ENCODE assay signal across 9 mouse cellular contexts in the genomic region with DNA sequence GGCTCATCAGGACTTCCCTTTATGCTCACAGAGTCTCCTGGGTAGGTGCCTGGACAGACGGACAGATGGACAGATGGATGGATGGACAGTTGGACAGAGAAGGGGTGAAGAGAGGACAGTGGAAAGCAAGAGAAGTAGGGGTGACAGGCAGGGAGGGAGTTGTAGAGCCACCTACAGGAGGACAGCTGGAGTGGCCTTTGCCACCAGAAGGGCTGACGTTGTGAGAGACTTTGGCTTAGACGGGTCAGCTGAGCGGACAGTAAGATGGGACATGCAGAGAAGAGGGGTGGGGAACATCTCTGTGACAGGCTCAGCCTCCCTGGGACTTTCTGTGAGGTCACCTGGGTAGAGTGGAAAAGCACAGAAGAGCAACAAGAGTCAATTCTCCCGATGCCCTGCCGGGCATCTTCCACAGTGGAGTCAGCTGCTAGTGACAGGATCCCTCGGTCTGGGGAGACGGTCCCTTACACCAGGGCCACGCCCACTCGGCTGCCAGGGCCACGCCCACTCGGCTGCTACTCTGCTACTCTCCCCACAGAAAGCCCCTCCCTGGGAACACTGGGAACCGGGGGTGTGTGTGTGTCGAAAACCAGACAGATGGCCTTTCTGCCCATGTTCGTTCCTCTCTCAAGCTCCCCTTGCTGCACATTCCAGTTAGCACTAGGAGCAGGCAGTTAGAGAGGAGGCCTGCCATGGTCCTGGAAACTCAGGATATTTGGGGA. TPM values are rescaled to one million over a fixed set of nuclear protein-coding genes. Genes with fewer than 3 reads are reported as not detected.
DNase-seq lines count a peak whose midpoint lies in the region; ATAC-seq and TF ChIP-seq lines count a peak whose summit lies in the region.
"Had no signal": no experiment of that assay in that cellular context is flagged by ENCODE, and none has a peak within 500 bp of the region (broad histone marks: within the 10 kb centered on the region; RNA-seq: fewer than 3 reads in every experiment).

No protein-coding gene starts in this region.

- no peaks in the 10 kb centered on the region for H3K36me3 ChIP-seq in midbrain, embryonic 14.5 days (ENCODE audit: control insufficient read depth, insufficient read depth, low read length)
- no peaks in the 10 kb centered on the region for H3K36me3 ChIP-seq in midbrain, embryonic 10.5 days
- H3K36me3 ChIP-seq in thymus, adult 2 months (ENCODE audit: control insufficient read depth, insufficient read depth, low read length) = no peaks in the 10 kb centered on the region
- H3K36me3 ChIP-seq in forebrain, embryonic 11.5 days (ENCODE audit: control insufficient read depth, insufficient read depth, low read length) = no peaks in the 10 kb centered on the region
- H3K36me3 ChIP-seq: limb, embryonic 12.5 days had no signal

- H3K4me1 ChIP-seq in midbrain, embryonic 14.5 days (ENCODE audit: control insufficient read depth, insufficient read depth, low read length) = 0 out of 2 replicates have a peak, but pooled peaks cover 6% of the 10 kb centered on the region
- H3K4me1 ChIP-seq in midbrain, embryonic 10.5 days = peaks cover 39% of the 10 kb centered on the region
- peaks cover 19% of the 10 kb centered on the region for H3K4me1 ChIP-seq in thymus, adult 2 months (replicated peaks; ENCODE audit: control insufficient read depth, insufficient read depth, low read length)
- H3K4me1 ChIP-seq in forebrain, embryonic 11.5 days (replicated peaks; ENCODE audit: control insufficient read depth, insufficient read depth, low read length) = peaks cover 5% of the 10 kb centered on the region; the same call in 1 of the 2 replicates

- intact Hi-C loops in gastrocnemius, postnatal 14 days (cut with DNase I; ENCODE audit: low total_unique reads) = loop anchor here (10.0 kb wide), 1 partner anchor 94 kb away; no protein-coding TSS in a partner anchor

- no peak for TF ChIP-seq POLR2A in thymus, adult 2 months (IDR thresholded peaks at IDR 0.05; ENCODE audit: control insufficient read depth, extremely low read depth, insufficient read depth, low read length, poor library complexity)

- H3K27ac ChIP-seq in midbrain, embryonic 14.5 days (replicated peaks; ENCODE audit: low read depth, low read length) = no peak overlapping the region
- no peak overlapping the region for H3K27ac ChIP-seq in midbrain, embryonic 10.5 days (replicated peaks)
- H3K27ac ChIP-seq in thymus, adult 2 months (ENCODE audit: control insufficient read depth, insufficient read depth, low read length) = no peak overlapping the region
- H3K27ac ChIP-seq in forebrain, embryonic 11.5 days (ENCODE audit: low read depth, low read length) = no peak overlapping the region
- H3K27ac ChIP-seq: limb, embryonic 12.5 days had no signal

- no peaks in the 10 kb centered on the region for H3K9me3 ChIP-seq in midbrain, embryonic 14.5 days (ENCODE audit: control insufficient read depth, low read length)
- H3K9me3 ChIP-seq in midbrain, embryonic 10.5 days (replicated peaks) = no peaks in the 10 kb centered on the region
- H3K9me3 ChIP-seq in forebrain, embryonic 11.5 days (ENCODE audit: control insufficient read depth, low read length) = no peaks in the 10 kb centered on the region
- H3K9me3 ChIP-seq: limb, embryonic 12.5 days had no signal

- WGBS in midbrain, embryonic 14.5 days = 15% methylated on average over 15 of the region's 15 CpGs
- WGBS in midbrain, embryonic 10.5 days = 21% methylated on average over 15 of the region's 15 CpGs
- 29% methylated on average over 15 of the region's 15 CpGs for WGBS in thymus, adult 2 months
- WGBS in forebrain, embryonic 11.5 days = 17% methylated on average over 15 of the region's 15 CpGs

- no peak overlapping the region for H3K4me2 ChIP-seq in midbrain, embryonic 14.5 days (ENCODE audit: low read length)
- no peak overlapping the region for H3K4me2 ChIP-seq in forebrain, embryonic 11.5 days (ENCODE audit: low read depth, low read length, severe bottlenecking)
- H3K4me2 ChIP-seq: limb, embryonic 12.5 days had no signal

- peak; percentile 38 for DNase-seq in gastrocnemius, postnatal 14 days
- no peak for DNase-seq in gastrocnemius, postnatal 10 days
- peak; percentile 35 for DNase-seq in midbrain, embryonic 14.5 days
- DNase-seq in midbrain, embryonic 10.5 days (ENCODE audit: low spot score) = no peak
- peak; percentile 47 to 63 for DNase-seq in kidney, postnatal 25 days
- peak; percentile 16 for DNase-seq in thymus, adult 2 months
- no peak for DNase-seq in forebrain, embryonic 11.5 days (ENCODE audit: low spot score)
- no peak for DNase-seq in ovary, postnatal 14 days (ENCODE audit: low spot score)

- H3K27me3 ChIP-seq in midbrain, embryonic 14.5 days (ENCODE audit: control insufficient read depth, insufficient read depth, low read length) = 0 out of 2 replicates have a peak, but pooled peaks cover 4% of the 10 kb centered on the region
- peaks cover 28% of the 10 kb centered on the region for H3K27me3 ChIP-seq in midbrain, embryonic 10.5 days (ENCODE audit: low read depth, poor library complexity, severe bottlenecking)
- H3K27me3 ChIP-seq in thymus, adult 2 months (ENCODE audit: control insufficient read depth, insufficient read depth, low read length) = no peaks in the 10 kb centered on the region
- H3K27me3 ChIP-seq in forebrain, embryonic 11.5 days (ENCODE audit: control insufficient read depth, insufficient read depth, low read length) = peaks cover 5% of the 10 kb centered on the region

- H3K4me3 ChIP-seq in midbrain, embryonic 14.5 days (replicated peaks; ENCODE audit: low read depth, low read length) = no peak overlapping the region
- H3K4me3 ChIP-seq in midbrain, embryonic 10.5 days = no peak overlapping the region
- no peak overlapping the region for H3K4me3 ChIP-seq in thymus, adult 2 months (ENCODE audit: control insufficient read depth, insufficient read depth, low read length)
- H3K4me3 ChIP-seq in forebrain, embryonic 11.5 days (ENCODE audit: low read depth, low read length) = no peak overlapping the region
- H3K4me3 ChIP-seq: limb, embryonic 12.5 days had no signal

- TF ChIP-seq CTCF in thymus, adult 2 months (IDR thresholded peaks at IDR 0.05; ENCODE audit: borderline replicate concordance, control insufficient read depth, extremely low read depth, insufficient read depth, low read length, poor library complexity) = no peak

- no peak overlapping the region for H3K9ac ChIP-seq in midbrain, embryonic 14.5 days (replicated peaks; ENCODE audit: low read length)
- H3K9ac ChIP-seq in forebrain, embryonic 11.5 days (ENCODE audit: low read length) = no peak overlapping the region
- H3K9ac ChIP-seq: limb, embryonic 12.5 days had no signal

- ATAC-seq in midbrain, embryonic 14.5 days (ENCODE audit: low FRiP score, low TSS enrichment) = no peak
- ATAC-seq in forebrain, embryonic 11.5 days (replicated peaks; ENCODE audit: low FRiP score) = no peak

RNA-seq across cellular contexts. Expression of a gene that starts 1.9 kb away (rescaled TPM):
- under 1 TPM in 1 of 2 experiments, not detected in 1; 0.12 TPM for total RNA-seq in gastrocnemius, postnatal 14 days (2021)
- total RNA-seq in gastrocnemius, postnatal 10 days (2021) = under 1 TPM; 0.16 to 0.43 TPM
- polyA plus RNA-seq in midbrain, embryonic 14.5 days (2014; fragmentation: Nextera tagmentation; extraction: Ambion mirVana) = 0.27 and 1.2 TPM in 2 replicates
- 0.58 and 0.82 TPM in 2 replicates for polyA plus RNA-seq in midbrain, embryonic 10.5 days (2016; fragmentation: Nextera tagmentation; extraction: Ambion mirVana)
- polyA plus RNA-seq in thymus, adult 2 months (2012; rRNA removed) = 0.73 and 1.2 TPM in 2 replicates
- polyA plus RNA-seq in forebrain, embryonic 11.5 days (2014; fragmentation: Nextera tagmentation; extraction: Ambion mirVana) = 2.0 and 2.4 TPM in 2 replicates

RNA-seq across cellular contexts. Expression of a gene that starts 7.0 kb away (rescaled TPM):
- total RNA-seq in gastrocnemius, postnatal 14 days (2021) = 10 to 100 TPM; 11.6 to 11.7 TPM
- 10 to 100 TPM; 12.5 to 17.1 TPM for total RNA-seq in gastrocnemius, postnatal 10 days (2021)
- 13.6 and 17.0 TPM in 2 replicates for polyA plus RNA-seq in midbrain, embryonic 14.5 days (2014; fragmentation: Nextera tagmentation; extraction: Ambion mirVana)
- polyA plus RNA-seq in midbrain, embryonic 10.5 days (2016; fragmentation: Nextera tagmentation; extraction: Ambion mirVana) = 21.8 and 29.2 TPM in 2 replicates
- 17.7 and 22.7 TPM in 2 replicates for polyA plus RNA-seq in thymus, adult 2 months (2012; rRNA removed)
- 14.9 and 19.4 TPM in 2 replicates for polyA plus RNA-seq in forebrain, embryonic 11.5 days (2014; fragmentation: Nextera tagmentation; extraction: Ambion mirVana)

RNA-seq across cellular contexts. Expression of a gene that starts 47.8 kb away (rescaled TPM):
- total RNA-seq in gastrocnemius, postnatal 14 days (2021) = under 1 TPM; 0.31 to 0.96 TPM
- under 1 TPM; 0.52 to 0.81 TPM for total RNA-seq in gastrocnemius, postnatal 10 days (2021)
- 2.1 and 2.6 TPM in 2 replicates for polyA plus RNA-seq in midbrain, embryonic 14.5 days (2014; fragmentation: Nextera tagmentation; extraction: Ambion mirVana)
- polyA plus RNA-seq in midbrain, embryonic 10.5 days (2016; fragmentation: Nextera tagmentation; extraction: Ambion mirVana) = 10.5 and 11.3 TPM in 2 replicates
- 6.7 and 7.9 TPM in 2 replicates for polyA plus RNA-seq in thymus, adult 2 months (2012; rRNA removed)
- polyA plus RNA-seq in forebrain, embryonic 11.5 days (2014; fragmentation: Nextera tagmentation; extraction: Ambion mirVana) = 8.6 and 11.1 TPM in 2 replicates

RNA-seq across cellular contexts. Expression of a gene that starts 56.6 kb away (rescaled TPM):
- 1 to 10 TPM; 1.1 to 1.3 TPM for total RNA-seq in gastrocnemius, postnatal 14 days (2021)
- total RNA-seq in gastrocnemius, postnatal 10 days (2021) = 1 to 10 TPM; 1.1 to 1.9 TPM
- polyA plus RNA-seq in midbrain, embryonic 14.5 days (2014; fragmentation: Nextera tagmentation; extraction: Ambion mirVana) = 1.2 and 2.8 TPM in 2 replicates
- 1.5 and 1.9 TPM in 2 replicates for polyA plus RNA-seq in midbrain, embryonic 10.5 days (2016; fragmentation: Nextera tagmentation; extraction: Ambion mirVana)
- polyA plus RNA-seq in thymus, adult 2 months (2012; rRNA removed) = 10.2 and 16.1 TPM in 2 replicates
- polyA plus RNA-seq in forebrain, embryonic 11.5 days (2014; fragmentation: Nextera tagmentation; extraction: Ambion mirVana) = 0.84 and 1.2 TPM in 2 replicates

RNA-seq across cellular contexts. Expression of a gene that starts 58.6 kb away (rescaled TPM):
- total RNA-seq in gastrocnemius, postnatal 14 days (2021) = not detected
- total RNA-seq in gastrocnemius, postnatal 10 days (2021) = not detected
- not detected in 2 replicates for polyA plus RNA-seq in midbrain, embryonic 14.5 days (2014; fragmentation: Nextera tagmentation; extraction: Ambion mirVana)
- polyA plus RNA-seq in midbrain, embryonic 10.5 days (2016; fragmentation: Nextera tagmentation; extraction: Ambion mirVana) = not detected in 2 replicates
- polyA plus RNA-seq in thymus, adult 2 months (2012; rRNA removed) = not detected in 2 replicates
- not detected in 2 replicates for polyA plus RNA-seq in forebrain, embryonic 11.5 days (2014; fragmentation: Nextera tagmentation; extraction: Ambion mirVana)
- polyA plus RNA-seq: limb, embryonic 12.5 days had no signal

Comparison
In these comparisons a context has a peak if more than half of its experiments do, and no peak if none do; other contexts are left out.
1. DNase-seq: peak in gastrocnemius, postnatal 14 days (single experiment), midbrain, embryonic 14.5 days (single experiment), kidney, postnatal 25 days (2 of 2) and thymus, adult 2 months (single experiment); none in gastrocnemius, postnatal 10 days (single experiment), midbrain, embryonic 10.5 days (single experiment), forebrain, embryonic 11.5 days (single experiment) and ovary, postnatal 14 days (single experiment).